Mouse (Mus musculus) midbrain, embryonic 11.5 days (tissue): ENCODE data around the gene Gtse1. TPM values are rescaled to one million over a fixed set of nuclear protein-coding genes. Genes with fewer than 3 reads are reported as not detected.

Experiments used
- ATAC-seq: fragments of 200-750 bp; cut with Nextera tagmentation; 2 replicates; pipeline ENCODE4 v1.8.0; 2017; ENCODE audit warnings: moderate TSS enrichment, moderate library complexity; ENCODE audit not compliant: low FRiP score
- DNase-seq: peaks from one replicate; pipeline ENCODE4 v3.0.0; 2015; ENCODE audit warnings: low spot score; ENCODE audit errors: missing footprints
- H3K27ac ChIP-seq: fragments of 300-500 bp; sonication (generic); 2 replicates; pipeline ENCODE4 v1.5.1; 2014; ENCODE audit warnings: low read depth, low read length
- H3K27me3 ChIP-seq: fragments of 300-500 bp; sonication (generic); 2 replicates; pipeline ENCODE4 v1.6.1; 2014; ENCODE audit warnings: mild to moderate bottlenecking, low read length, moderate library complexity, mixed read lengths; ENCODE audit not compliant: control insufficient read depth, insufficient read depth
- H3K36me3 ChIP-seq: fragments of 300-500 bp; sonication (generic); 2 replicates; pipeline ENCODE4 v1.6.1; 2014; ENCODE audit warnings: mild to moderate bottlenecking, low read length, moderate library complexity, mixed read lengths; ENCODE audit not compliant: control insufficient read depth, insufficient read depth
- H3K4me1 ChIP-seq: fragments of 300-500 bp; sonication (generic); 2 replicates; pipeline ENCODE4 v1.6.1; 2014; ENCODE audit warnings: low read length; ENCODE audit not compliant: control insufficient read depth, insufficient read depth
- H3K4me2 ChIP-seq: fragments of 300-500 bp; sonication (generic); 2 replicates; pipeline ENCODE4 v1.6.1; 2014; ENCODE audit warnings: mild to moderate bottlenecking, moderate library complexity
- H3K4me3 ChIP-seq: fragments of 300-500 bp; sonication (generic); 2 replicates; pipeline ENCODE4 v1.5.1; 2014; ENCODE audit warnings: low read depth, low read length
- H3K9ac ChIP-seq: fragments of 300-500 bp; sonication (generic); 2 replicates; pipeline ENCODE4 v1.6.1; 2014; ENCODE audit warnings: low read length
- H3K9me3 ChIP-seq: fragments of 300-500 bp; sonication (generic); 2 replicates; pipeline ENCODE4 v1.6.1; 2016; ENCODE audit warnings: low read length; ENCODE audit not compliant: control insufficient read depth
- WGBS: fragments of 180-500 bp; shearing (Covaris S2); extraction: QIAGEN DNeasy Blood & Tissue Kit; methylation state at CpG from one replicate; pipeline ENCODE4 v1.1.7; 2014; 5-methylcytosine and 5-hydroxymethylcytosine counted together
- polyA plus RNA-seq: library from polyadenylated mRNA; unstranded; fragments of >200 nt; fragmentation: Nextera tagmentation; extraction: Ambion mirVana; gene quantifications from 2 replicates; pipeline ENCODE4 v1.2.1, GENCODE M21; 2014

The Gtse1 gene
- polyA plus RNA-seq, 1 experiment from 2014 or later: 43.7 TPM

- no peak overlapping the region for H3K4me2 ChIP-seq
- H3K9me3 ChIP-seq: no peaks in the 10 kb centered on the region
- H3K36me3 ChIP-seq: peaks cover 2% of the 10 kb centered on the region; the same call in 1 of the 2 replicates
- 73% methylated on average over 8 of the region's 8 CpGs for WGBS
- H3K4me1 ChIP-seq: no peaks in the 10 kb centered on the region
- no peak overlapping the region for H3K9ac ChIP-seq
- no peak for ATAC-seq
- DNase-seq: no peak
- no peak overlapping the region for H3K4me3 ChIP-seq
- no peaks in the 10 kb centered on the region for H3K27me3 ChIP-seq
- H3K27ac ChIP-seq: no peak overlapping the region
Observed at GRCm38 (mm10) chr15:85903826-85904225, 44.3 kb downstream of the Gtse1 start.

- WGBS: 93% methylated on average over 7 of the region's 7 CpGs
- ATAC-seq (no peak), DNase-seq (no peak)
- H3K9me3 ChIP-seq: no peaks in the 10 kb centered on the region
- no peak overlapping the region for H3K4me2 ChIP-seq
- no peak overlapping the region for H3K27ac ChIP-seq
- no peak overlapping the region for H3K9ac ChIP-seq
- no peaks in the 10 kb centered on the region for H3K36me3 ChIP-seq
- no peaks in the 10 kb centered on the region for H3K4me1 ChIP-seq
- H3K4me3 ChIP-seq: no peak overlapping the region
- no peaks in the 10 kb centered on the region for H3K27me3 ChIP-seq
Observed at GRCm38 (mm10) chr15:85908660-85909491, 49.3 kb downstream of the Gtse1 start.

GRCm38 (mm10) chr15:85909492-85909829 is 49.9 kb downstream of the Gtse1 start:
- H3K4me1 ChIP-seq: no peaks in the 10 kb centered on the region
- H3K27me3 ChIP-seq: no peaks in the 10 kb centered on the region
- no peaks in the 10 kb centered on the region for H3K9me3 ChIP-seq
- no peak overlapping the region for H3K4me3 ChIP-seq
- no peaks in the 10 kb centered on the region for H3K36me3 ChIP-seq
- H3K4me2 ChIP-seq: no peak overlapping the region
- 94% methylated on average over 3 of the region's 3 CpGs for WGBS
- no peak overlapping the region for H3K27ac ChIP-seq
- DNase-seq (no peak), ATAC-seq (no peak)
- H3K9ac ChIP-seq: no peak overlapping the region

- Histone ChIP-seq H3K9me3 (no peaks in the 10 kb centered on the region), H3K4me2 (no peak overlapping the region), H3K27ac (no peak overlapping the region), H3K27me3 (no peaks in the 10 kb centered on the region), H3K9ac (no peak overlapping the region), H3K4me1 (no peaks in the 10 kb centered on the region), H3K4me3 (no peak overlapping the region), H3K36me3 (no peaks in the 10 kb centered on the region)
- 79% methylated on average over 10 of the region's 10 CpGs for WGBS
- ATAC-seq: no peak
- DNase-seq: no peak
Observed at GRCm38 (mm10) chr15:85909931-85910330, 50.4 kb downstream of the Gtse1 start.

GRCm38 (mm10) chr15:85913605-85914004 is 54.1 kb downstream of the Gtse1 start:
- Histone ChIP-seq H3K9ac (no peak overlapping the region), H3K4me2 (no peak overlapping the region), H3K4me1 (no peaks in the 10 kb centered on the region), H3K4me3 (no peak overlapping the region), H3K27ac (no peak overlapping the region), H3K9me3 (no peaks in the 10 kb centered on the region), H3K27me3 (no peaks in the 10 kb centered on the region), H3K36me3 (no peaks in the 10 kb centered on the region)
- DNase-seq (peak; percentile 96), ATAC-seq (no peak)
- WGBS: 31% methylated on average over 2 of the region's 2 CpGs

GRCm38 (mm10) chr15:85919191-85919891 is 59.8 kb downstream of the Gtse1 start:
- Histone ChIP-seq H3K27me3 (no peaks in the 10 kb centered on the region), H3K4me3 (no peak overlapping the region), H3K4me1 (no peaks in the 10 kb centered on the region), H3K9ac (no peak overlapping the region), H3K4me2 (no peak overlapping the region), H3K9me3 (no peaks in the 10 kb centered on the region), H3K27ac (no peak overlapping the region), H3K36me3 (no peaks in the 10 kb centered on the region)
- 63% methylated on average over 8 of the region's 8 CpGs for WGBS
- no peak for DNase-seq
- ATAC-seq: no peak

- DNase-seq (no peak), ATAC-seq (no peak)
- 73% methylated on average over 8 of the region's 8 CpGs for WGBS
- no peak overlapping the region for H3K4me3 ChIP-seq
- no peaks in the 10 kb centered on the region for H3K9me3 ChIP-seq
- no peak overlapping the region for H3K9ac ChIP-seq
- no peaks in the 10 kb centered on the region for H3K4me1 ChIP-seq
- no peak overlapping the region for H3K4me2 ChIP-seq
- H3K27me3 ChIP-seq: no peaks in the 10 kb centered on the region
- no peak overlapping the region for H3K27ac ChIP-seq
- no peaks in the 10 kb centered on the region for H3K36me3 ChIP-seq
Observed at GRCm38 (mm10) chr15:85919892-85920248, 60.3 kb downstream of the Gtse1 start.

GRCm38 (mm10) chr15:85921855-85922254 is 62.3 kb downstream of the Gtse1 start:
- H3K9me3 ChIP-seq: no peaks in the 10 kb centered on the region
- no peaks in the 10 kb centered on the region for H3K36me3 ChIP-seq
- no peak for DNase-seq
- H3K4me3 ChIP-seq: no peak overlapping the region
- no peak overlapping the region for H3K4me2 ChIP-seq
- H3K4me1 ChIP-seq: no peaks in the 10 kb centered on the region
- WGBS: 94% methylated on average over 11 of the region's 11 CpGs
- ATAC-seq: no peak
- H3K9ac ChIP-seq: no peak overlapping the region
- H3K27ac ChIP-seq: no peak overlapping the region
- H3K27me3 ChIP-seq: no peaks in the 10 kb centered on the region
